Mouse (Mus musculus): ENCODE measurements around the gene P3h3. TPM values are rescaled to one million over a fixed set of nuclear protein-coding genes. Genes with fewer than 3 reads are reported as not detected.

The P3h3 gene
- polyA plus RNA-seq, 1 experiment from 2014 or later: 4.5 TPM

DNA sequence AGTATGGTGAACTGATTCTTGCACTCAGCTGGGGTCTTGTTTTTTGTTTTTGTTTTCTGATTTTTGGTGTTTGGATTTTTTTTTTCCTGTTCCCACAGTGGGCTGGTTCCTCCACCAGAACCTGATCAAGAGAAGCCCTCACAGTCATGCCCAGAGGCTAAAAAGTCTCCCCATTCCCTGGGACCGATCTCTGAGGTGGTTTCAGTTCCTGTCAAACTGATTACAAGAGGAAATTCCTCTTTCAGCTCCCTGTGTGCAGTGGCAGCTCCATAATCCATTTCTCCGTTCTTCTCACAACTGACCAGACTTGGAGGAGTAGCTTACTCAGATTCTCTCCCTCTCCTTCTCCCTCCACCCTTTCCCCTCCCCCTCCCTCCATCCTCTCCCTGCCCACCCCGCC, 16.8 kb upstream of the P3h3 start:
- no peak for TF ChIP-seq CTCF (IDR thresholded peaks at IDR 0.05; ENCODE audit: low read depth)
- WGBS: 39% methylated on average over 2 of the region's 3 CpGs
- H3K4me3 ChIP-seq (ENCODE audit: low read depth, low read length): no peak overlapping the region
- no peaks in the 10 kb centered on the region for H3K9me3 ChIP-seq (ENCODE audit: control insufficient read depth)
- H3K9ac ChIP-seq (ENCODE audit: low read depth, low read length): no peak overlapping the region
- H3K27ac ChIP-seq (ENCODE audit: low read depth, low read length): no peak overlapping the region
- H3K4me2 ChIP-seq (replicated peaks; ENCODE audit: low read depth): no peak overlapping the region
- H3K27me3 ChIP-seq (replicated peaks; ENCODE audit: control insufficient read depth, insufficient read depth, low read length): no peaks in the 10 kb centered on the region
- no peaks in the 10 kb centered on the region for H3K4me1 ChIP-seq (replicated peaks; ENCODE audit: control insufficient read depth, insufficient read depth, low read length)
- ATAC-seq: no peak
- H3K36me3 ChIP-seq (ENCODE audit: control insufficient read depth, insufficient read depth): no peaks in the 10 kb centered on the region

DNA sequence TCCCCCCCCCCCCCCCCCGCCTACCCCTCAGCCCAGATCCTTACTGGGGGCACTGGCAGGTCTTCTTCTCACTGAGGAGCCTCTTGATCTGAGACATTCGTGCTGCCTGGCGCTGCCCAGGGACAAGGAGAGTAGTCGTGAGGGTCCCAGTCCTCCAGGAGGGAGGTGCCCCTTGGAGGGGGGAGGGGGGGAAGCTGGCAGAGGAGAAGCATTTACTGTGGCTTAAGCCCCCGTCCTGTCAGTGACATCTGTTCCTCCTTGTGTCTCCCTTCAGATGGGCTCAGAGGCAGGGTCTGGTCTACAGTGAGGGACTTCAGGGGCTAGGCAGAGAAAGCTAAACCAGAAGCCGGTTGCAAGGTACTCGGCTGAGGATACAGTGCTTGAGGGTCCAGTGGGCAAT, 9.0 kb upstream of the P3h3 start:
- no peak for ATAC-seq
- Histone ChIP-seq H3K27me3 (replicated peaks; ENCODE audit: control insufficient read depth, insufficient read depth, low read length) (peaks cover 8% of the 10 kb centered on the region; the same call in 1 of the 2 replicates), H3K27ac (ENCODE audit: low read depth, low read length) (no peak overlapping the region), H3K9ac (ENCODE audit: low read depth, low read length) (no peak overlapping the region), H3K4me3 (ENCODE audit: low read depth, low read length) (no peak overlapping the region), H3K4me1 (replicated peaks; ENCODE audit: control insufficient read depth, insufficient read depth, low read length) (peaks cover 4% of the 10 kb centered on the region; the same call in 1 of the 2 replicates), H3K36me3 (ENCODE audit: control insufficient read depth, insufficient read depth) (no peaks in the 10 kb centered on the region), H3K9me3 (ENCODE audit: control insufficient read depth) (no peaks in the 10 kb centered on the region), H3K4me2 (replicated peaks; ENCODE audit: low read depth) (no peak overlapping the region)
- 72% methylated on average over 6 of the region's 7 CpGs for WGBS
- TF ChIP-seq CTCF (IDR thresholded peaks at IDR 0.05; ENCODE audit: low read depth): no peak

DNA sequence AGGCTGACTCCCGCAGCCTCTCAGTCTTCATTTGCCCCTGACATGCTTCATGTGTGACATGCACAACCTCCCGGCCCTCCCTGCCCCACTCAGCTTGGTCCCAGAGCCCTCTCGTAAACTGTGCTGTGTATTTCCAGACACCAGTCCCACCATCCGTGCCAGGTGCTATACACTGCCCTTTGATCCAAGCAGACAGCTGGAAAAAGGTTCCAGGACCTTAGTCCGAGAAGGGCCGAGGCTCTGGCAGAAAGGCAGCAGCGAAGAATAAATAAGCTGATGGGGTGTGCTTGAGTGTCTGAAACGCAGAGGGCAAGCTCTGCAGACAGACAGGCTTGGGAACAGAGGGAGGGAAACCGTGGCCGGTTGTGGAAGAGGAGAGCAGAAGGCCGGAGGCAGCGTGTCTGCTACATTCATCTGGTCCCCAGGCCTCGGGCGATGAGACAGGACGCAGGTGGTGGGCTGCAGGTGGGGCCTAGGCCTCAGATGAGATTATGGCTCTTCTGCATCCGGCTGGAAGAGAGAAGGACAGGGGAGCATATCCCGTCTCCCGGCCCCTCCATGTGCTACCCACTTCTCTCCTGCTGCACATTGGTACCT, 8.3 kb upstream of the P3h3 start:
- Histone ChIP-seq H3K36me3 (ENCODE audit: control insufficient read depth, insufficient read depth) (no peaks in the 10 kb centered on the region), H3K27me3 (replicated peaks; ENCODE audit: control insufficient read depth, insufficient read depth, low read length) (peaks cover 12% of the 10 kb centered on the region), H3K9ac (ENCODE audit: low read depth, low read length) (no peak overlapping the region), H3K4me3 (ENCODE audit: low read depth, low read length) (no peak overlapping the region), H3K4me2 (replicated peaks; ENCODE audit: low read depth) (no peak overlapping the region), H3K27ac (ENCODE audit: low read depth, low read length) (no peak overlapping the region), H3K9me3 (ENCODE audit: control insufficient read depth) (no peaks in the 10 kb centered on the region), H3K4me1 (replicated peaks; ENCODE audit: control insufficient read depth, insufficient read depth, low read length) (peaks cover 4% of the 10 kb centered on the region; the same call in 1 of the 2 replicates)
- ATAC-seq: no peak
- WGBS: 61% methylated on average over 17 of the region's 18 CpGs
- no peak for TF ChIP-seq CTCF (IDR thresholded peaks at IDR 0.05; ENCODE audit: low read depth)

DNA sequence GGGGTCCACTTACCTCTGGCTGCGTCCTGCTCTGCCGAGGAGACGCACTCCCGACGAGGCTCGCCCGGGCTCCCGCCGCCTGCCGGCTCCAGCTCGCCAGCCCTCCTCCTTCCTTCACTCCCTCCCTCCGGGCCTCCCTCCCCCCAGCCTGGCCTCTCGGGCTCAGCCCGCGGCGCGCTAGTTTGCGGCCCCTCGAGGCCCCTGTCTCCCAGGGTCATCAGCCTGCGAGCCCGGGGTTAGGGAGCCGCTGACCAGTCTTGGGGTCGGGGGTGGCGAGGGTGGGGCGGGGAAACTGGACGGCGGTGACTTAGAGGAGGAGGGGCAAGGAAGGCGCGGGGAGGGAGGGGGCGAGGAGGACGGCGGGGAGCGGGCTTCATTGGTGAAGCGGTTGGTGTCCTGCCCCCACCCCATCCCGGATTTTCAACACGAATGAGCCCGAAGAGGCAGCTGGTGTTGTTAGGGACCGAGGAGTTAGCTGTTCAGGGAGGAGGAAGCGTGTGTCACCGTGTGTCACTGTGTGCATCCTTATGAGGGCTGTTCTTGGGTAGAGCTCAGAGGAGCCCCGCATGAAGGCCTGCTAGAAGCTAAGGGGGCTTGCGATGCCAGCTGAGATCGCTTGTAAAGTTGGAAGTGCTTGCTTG, 6.2 kb upstream of the P3h3 start, which contains the start of gene Gpr162:
Gene Gpr162, minus strand, starts transcription at position 326 of the 641 bp plus-strand sequence.
- TF ChIP-seq CTCF (IDR thresholded peaks at IDR 0.05; ENCODE audit: low read depth): peak; percentile 40
- peaks cover 4% of the 10 kb centered on the region; the same call in 1 of the 2 replicates for H3K4me1 ChIP-seq (replicated peaks; ENCODE audit: control insufficient read depth, insufficient read depth, low read length)
- peak; percentile 63 for ATAC-seq
- 1% methylated on average over 42 of the region's 43 CpGs for whole genome bisulfite sequencing
- H3K4me2 ChIP-seq (replicated peaks; ENCODE audit: low read depth): peak within 1 kb of the TSS; percentile 87
- H3K9ac ChIP-seq (ENCODE audit: low read depth, low read length): peak within 1 kb of the TSS; percentile 40
- H3K27me3 ChIP-seq (replicated peaks; ENCODE audit: control insufficient read depth, insufficient read depth, low read length): peaks cover 27% of the 10 kb centered on the region
- H3K4me3 ChIP-seq (ENCODE audit: low read depth, low read length): peak within 1 kb of the TSS; percentile 48
- no peak within 1 kb of the TSS for H3K27ac ChIP-seq (ENCODE audit: low read depth, low read length)
- no peaks in the 10 kb centered on the region for H3K9me3 ChIP-seq (ENCODE audit: control insufficient read depth)
- H3K36me3 ChIP-seq (ENCODE audit: control insufficient read depth, insufficient read depth): no peaks in the 10 kb centered on the region

DNA sequence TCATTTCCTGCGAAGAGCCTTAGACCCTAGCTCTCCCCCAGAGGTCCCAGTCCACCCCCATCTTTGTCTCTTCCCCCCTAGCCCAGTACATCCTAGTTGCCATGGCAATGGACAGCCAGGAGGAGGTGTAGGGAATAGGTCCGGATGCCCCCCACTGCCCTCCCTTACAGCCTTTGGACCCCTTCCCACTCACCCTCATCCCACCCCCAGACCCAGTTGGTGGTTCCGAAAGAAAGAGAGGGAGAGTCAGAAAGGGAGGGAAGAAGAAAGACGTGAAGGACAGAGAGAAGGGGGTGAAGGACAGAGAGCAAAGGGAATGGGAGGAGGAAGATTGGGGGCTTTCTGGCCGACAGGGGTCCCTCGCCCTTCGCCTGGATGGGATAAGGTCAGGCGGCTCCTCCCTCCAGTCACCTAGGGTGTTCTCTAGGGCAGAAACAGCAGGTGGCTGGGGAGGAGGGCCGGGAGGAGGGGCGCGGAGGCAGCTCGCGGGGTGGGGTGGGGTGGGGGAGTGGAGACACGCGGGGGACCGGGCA, 5.6 kb upstream of the P3h3 start:
- Histone ChIP-seq H3K4me1 (replicated peaks; ENCODE audit: control insufficient read depth, insufficient read depth, low read length) (peaks cover 4% of the 10 kb centered on the region; the same call in 1 of the 2 replicates), H3K4me3 (ENCODE audit: low read depth, low read length) (peak overlapping the region; percentile 48), H3K36me3 (ENCODE audit: control insufficient read depth, insufficient read depth) (no peaks in the 10 kb centered on the region), H3K9ac (ENCODE audit: low read depth, low read length) (peak overlapping the region; percentile 40), H3K27ac (ENCODE audit: low read depth, low read length) (no peak overlapping the region), H3K4me2 (replicated peaks; ENCODE audit: low read depth) (peak overlapping the region; percentile 87), H3K27me3 (replicated peaks; ENCODE audit: control insufficient read depth, insufficient read depth, low read length) (peaks cover 31% of the 10 kb centered on the region), H3K9me3 (ENCODE audit: control insufficient read depth) (no peaks in the 10 kb centered on the region)
- ATAC-seq: no peak
- TF ChIP-seq CTCF (IDR thresholded peaks at IDR 0.05; ENCODE audit: low read depth): no peak
- WGBS: 6% methylated on average over 12 of the region's 16 CpGs

GRCm38 (mm10) chr6:124862406-124863124, 5.0 kb upstream of the P3h3 start:
- Histone ChIP-seq H3K9ac (ENCODE audit: low read depth, low read length) (no peak overlapping the region), H3K27ac (ENCODE audit: low read depth, low read length) (no peak overlapping the region), H3K36me3 (ENCODE audit: control insufficient read depth, insufficient read depth) (no peaks in the 10 kb centered on the region), H3K4me3 (ENCODE audit: low read depth, low read length) (no peak overlapping the region), H3K27me3 (replicated peaks; ENCODE audit: control insufficient read depth, insufficient read depth, low read length) (peaks cover 37% of the 10 kb centered on the region), H3K9me3 (ENCODE audit: control insufficient read depth) (no peaks in the 10 kb centered on the region), H3K4me2 (replicated peaks; ENCODE audit: low read depth) (peak overlapping the region; percentile 87), H3K4me1 (replicated peaks; ENCODE audit: control insufficient read depth, insufficient read depth, low read length) (peaks cover 4% of the 10 kb centered on the region; the same call in 1 of the 2 replicates)
- ATAC-seq: no peak
- 19% methylated on average over 8 of the region's 8 CpGs for WGBS
- no peak for TF ChIP-seq CTCF (IDR thresholded peaks at IDR 0.05; ENCODE audit: low read depth)

All from intestine, postnatal 0 days (tissue).